Mouse (Mus musculus): ENCODE data around the gene Paxbp1.

GRCm38 (mm10) chr16:91083002-91083646, 38.8 kb upstream of the Paxbp1 start:
- TF ChIP-seq CTCF (IDR thresholded peaks at IDR 0.05; ENCODE audit: borderline replicate concordance, control insufficient read depth, extremely low read depth, insufficient read depth, low read length, poor library complexity) (no peak), POLR2A (IDR thresholded peaks at IDR 0.05; ENCODE audit: control insufficient read depth, extremely low read depth, insufficient read depth, low read length, poor library complexity) (no peak)

All from thymus, adult 2 months (tissue).